Mouse (Mus musculus) brain, embryonic 14.5 days (tissue): Measurements from ENCODE around the gene Unc119b.

Experiments used
- CTCF ChIP-seq: fragments of 200-500 bp; IDR thresholded peaks from 2 replicates; pipeline ENCODE4 v1.5.1; 2012; ENCODE audit warnings: inconsistent platforms, mild to moderate bottlenecking, moderate library complexity, borderline replicate concordance; ENCODE audit not compliant: insufficient read depth, insufficient read length; ENCODE audit errors: extremely low read depth
- POLR2A ChIP-seq: fragments of 200-500 bp; IDR thresholded peaks from 2 replicates; pipeline ENCODE4 v1.6.1; 2012; ENCODE audit warnings: mild to moderate bottlenecking, inconsistent platforms, borderline replicate concordance; ENCODE audit not compliant: poor library complexity, insufficient read depth, insufficient read length, severe bottlenecking; ENCODE audit errors: extremely low read depth

DNA sequence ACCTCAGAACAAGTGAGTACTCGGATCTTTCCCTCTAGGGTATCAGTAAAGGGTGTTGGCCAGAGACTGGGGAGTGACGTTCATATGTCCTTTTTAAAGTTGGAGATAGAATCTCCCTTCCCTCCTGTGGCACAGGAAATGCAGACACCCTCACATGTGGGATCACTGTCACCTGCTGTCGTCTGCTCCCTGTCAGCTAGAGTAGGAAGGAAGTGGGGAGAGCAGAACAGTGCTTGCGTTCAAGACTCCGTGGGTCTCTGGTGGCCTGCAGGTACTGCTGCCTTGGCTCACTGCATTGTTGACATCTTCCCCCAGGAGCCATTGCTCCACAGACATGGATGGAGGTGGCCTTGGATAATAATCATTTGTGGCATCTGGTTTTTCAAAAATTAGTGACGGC lies 51.3 kb downstream of the Unc119b start:
- TF ChIP-seq CTCF (no peak), POLR2A (no peak)
